Mouse (Mus musculus) frontal cortex, postnatal 10 days (tissue): Measurements from ENCODE around the gene Erc2.
A peak's percentile ranks its signal among the peaks of the same experiment; 100 is the strongest.

Experiments used
- DNase-seq, 2 experiments: peaks; one replicate each; pipeline ENCODE4 v3.0.0; 2022; ENCODE audit warnings: low spot score in 2 of 2, mixed read lengths in 1 of 2

Gene Erc2

DNA sequence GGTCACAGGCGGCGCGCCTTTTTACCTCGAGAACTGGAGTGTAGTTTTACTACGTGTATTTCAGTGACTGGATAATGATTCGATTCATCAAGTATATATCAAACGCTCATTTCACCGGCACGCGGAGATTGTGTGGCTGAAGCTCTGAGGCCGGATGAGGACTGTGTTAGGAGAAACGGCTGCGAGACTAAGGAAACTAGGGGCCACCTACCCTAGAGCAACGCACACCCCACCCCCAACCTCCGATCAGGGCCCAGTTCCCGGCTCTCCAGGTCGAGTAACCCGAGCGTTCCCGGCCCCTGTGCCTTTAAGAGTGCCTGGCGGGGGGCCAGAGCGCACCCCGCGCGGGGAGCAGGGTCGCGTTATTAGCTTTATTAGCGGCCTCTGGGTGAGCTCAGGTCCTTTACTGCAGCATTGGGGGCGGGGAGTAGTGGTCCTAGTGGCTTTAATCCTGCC, 884.2 kb downstream of the Erc2 start:
- DNase-seq: peak; percentile 28 to 38

DNA sequence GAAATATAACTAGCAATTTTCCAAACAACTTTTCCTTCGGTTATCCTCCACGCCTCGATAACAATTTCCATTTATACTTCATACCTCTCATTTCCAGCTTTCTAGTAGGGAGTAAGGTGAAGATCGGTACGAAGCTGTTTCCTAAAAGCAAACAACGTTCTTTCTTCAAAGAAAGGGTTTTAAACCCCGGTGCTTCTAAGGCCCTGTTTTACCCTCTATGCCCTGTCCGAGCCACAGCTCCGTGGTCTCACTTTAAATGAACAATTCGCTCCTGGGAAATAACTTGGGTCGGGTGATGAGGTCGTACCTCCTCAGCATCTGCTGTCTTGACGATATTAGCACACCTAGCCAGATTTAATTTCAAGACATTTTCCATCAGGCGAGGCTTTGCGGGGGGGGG, 884.8 kb downstream of the Erc2 start:
- no peak for DNase-seq

DNA sequence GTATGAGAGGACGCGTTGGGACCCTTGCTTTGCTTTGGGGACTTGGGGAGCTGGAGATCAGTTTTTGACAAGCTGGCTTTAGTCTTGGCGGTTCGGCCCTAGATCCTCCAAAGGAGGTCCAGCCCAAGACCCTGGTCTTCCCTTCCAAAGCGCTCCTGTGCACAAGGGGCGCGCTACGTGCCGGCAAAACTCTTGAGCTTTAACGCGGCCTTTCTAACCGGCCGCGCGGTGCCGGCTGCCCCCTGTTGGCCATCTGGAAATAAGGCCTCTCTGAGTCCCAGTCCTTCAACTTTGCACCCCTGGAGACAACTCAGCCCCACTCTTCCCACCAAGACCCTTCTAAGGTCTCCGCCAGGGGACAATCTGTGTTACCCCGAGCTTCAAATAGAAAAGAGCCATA, 885.2 kb downstream of the Erc2 start:
- DNase-seq: peak in 1 of 2 experiments; percentile 63

DNA sequence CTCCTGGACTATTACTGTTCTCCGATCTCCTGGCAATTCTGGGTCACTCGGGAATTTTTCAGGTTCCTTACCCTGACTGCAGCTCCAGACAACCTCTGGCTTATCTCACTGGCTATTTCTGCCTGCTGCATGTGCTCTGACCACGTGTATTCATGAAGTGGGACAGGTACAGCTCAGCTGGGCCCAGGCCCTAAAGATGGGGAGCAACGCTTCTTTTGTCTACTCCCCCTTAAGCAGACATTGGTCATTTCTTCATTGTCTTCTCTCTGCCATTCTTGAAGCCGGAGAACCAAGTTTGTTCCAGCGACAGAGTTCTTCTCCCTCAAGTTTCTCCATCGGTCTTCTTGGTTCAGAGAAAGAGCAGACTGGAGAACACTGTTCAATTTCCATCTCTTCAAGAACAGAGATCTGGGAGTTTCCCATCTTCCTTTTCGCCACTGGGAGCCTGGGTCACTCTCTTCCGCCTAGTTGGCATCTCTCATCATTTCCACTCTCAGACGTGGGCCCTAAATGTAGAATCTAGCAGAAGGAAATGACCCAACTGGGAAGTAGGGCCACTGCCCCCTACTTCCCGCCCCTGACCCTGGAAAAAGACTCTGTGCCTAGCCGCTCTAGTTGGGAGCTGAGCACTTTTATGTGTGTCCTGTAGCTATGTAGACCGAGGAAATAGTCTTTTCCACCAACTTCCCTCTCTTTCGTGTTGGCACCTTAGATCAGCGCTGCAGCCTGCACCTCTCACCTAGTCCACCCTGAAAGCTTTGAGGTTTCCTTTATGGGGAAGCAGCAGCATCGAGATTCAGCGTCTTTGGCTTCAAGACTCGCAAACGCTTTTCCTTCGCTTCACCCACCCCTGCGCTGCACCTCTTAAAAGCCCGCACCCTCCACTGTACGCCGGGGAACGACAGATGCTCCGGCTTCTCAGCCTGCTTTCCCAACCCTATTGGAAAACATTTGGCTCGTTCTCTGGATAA, 886.3 kb downstream of the Erc2 start:
- DNase-seq: no peak

DNA sequence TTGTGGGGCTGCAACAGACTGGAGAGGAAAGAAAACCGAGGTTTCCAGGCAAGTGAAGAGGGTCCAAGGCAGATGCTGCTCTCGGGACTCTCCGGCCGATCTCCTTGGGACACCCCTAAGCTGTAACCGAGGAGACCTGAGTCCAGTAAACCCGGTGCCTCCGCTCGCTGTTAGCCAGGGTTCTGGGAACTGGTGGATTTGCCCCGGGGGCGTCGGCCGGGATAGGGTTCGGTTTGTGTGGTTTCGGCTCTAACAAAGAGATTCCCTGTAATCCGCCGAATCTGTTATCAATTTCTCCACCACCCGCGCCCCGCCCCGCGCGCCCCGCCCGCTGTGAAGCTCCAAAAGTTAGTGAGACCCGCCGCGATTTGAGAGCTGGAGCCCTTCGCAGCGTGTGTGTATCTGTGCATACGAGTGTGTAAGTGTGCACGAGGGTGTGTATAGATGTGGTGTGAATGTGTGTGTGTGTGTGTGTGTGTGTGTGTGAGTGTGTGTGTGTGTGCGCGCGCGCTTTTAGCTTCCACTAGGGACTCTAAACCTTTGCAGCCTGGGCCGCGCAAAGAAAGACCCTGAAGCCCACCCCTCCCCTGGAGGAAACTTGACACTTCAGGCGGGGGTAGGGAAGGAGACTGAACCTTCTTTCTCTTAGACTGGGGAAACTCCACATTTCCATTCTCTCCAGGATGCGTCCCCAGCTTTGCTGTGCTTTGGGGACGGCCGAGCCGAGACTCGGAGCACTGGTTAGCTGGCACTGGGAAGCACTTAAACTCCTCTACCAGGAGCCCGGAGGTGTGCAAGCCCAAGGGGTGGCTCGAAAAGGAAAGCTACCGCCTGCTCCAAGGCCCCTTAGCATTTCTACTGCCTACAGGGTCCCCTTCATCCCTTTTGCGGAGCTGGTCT, 887.5 kb downstream of the Erc2 start:
- no peak for DNase-seq

DNA sequence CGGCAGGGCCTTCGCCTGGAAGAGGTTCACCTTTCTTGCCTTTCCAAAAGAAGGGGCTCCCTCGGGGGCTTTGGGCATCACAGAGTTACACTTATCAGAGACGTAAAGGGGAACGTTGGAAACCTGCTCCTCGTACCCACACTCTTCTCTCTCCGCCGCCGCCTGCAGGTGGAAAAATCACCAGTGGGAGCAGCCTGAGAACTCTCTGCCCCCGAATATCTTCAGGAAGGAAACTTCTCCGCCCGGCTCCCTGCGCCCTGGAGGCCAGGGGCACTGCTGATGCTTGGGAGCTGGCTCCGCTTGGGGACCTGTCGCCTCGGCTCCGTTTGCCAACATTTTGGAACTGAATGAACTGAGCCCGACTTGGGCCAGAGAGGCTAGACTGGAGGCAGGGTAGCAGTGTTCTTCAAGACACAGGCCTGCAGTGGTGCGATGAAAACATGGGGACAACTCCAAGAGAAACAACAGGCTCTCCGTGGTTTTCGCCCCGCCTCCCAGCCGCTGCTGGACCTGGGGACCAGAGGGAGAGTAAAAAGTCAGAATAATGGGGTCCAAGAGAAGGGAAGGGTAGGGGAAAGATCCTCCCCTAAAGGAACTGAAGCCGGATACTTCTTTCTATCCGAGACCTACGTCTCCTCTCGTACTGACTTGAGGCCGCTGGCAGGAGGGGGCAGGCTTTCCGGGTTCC, 888.3 kb downstream of the Erc2 start:
- DNase-seq: peak in 1 of 2 experiments; percentile 34

DNA sequence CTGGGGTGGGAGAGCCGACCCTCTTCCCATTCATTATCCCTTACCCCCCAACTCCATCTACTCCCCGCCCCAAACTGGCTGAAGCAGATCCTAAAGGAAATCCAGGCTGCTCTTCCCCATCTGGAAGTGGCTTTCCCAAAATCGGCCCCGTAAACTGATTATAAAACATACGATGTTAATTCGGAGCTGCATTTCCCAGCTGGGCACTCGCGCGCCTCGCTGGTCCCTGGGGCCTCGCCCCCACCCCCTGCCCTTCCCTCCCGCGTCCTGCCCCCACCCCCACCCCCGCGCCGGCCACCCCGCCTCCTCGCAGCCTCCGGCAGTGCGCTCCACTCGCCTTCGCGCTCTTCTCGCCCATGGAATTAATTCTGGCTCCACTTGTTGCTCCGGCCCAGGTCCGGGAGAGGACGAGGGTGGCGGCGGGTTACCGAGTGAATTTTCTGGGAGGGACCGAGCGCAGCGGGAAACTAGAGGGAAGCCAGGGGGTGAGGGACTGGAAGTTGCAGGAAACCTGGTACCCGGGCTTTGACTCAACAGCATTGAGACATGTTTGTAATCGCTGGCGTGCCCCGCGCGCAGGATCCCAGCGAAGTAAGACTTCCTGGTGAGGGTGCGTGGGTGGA, 888.9 kb downstream of the Erc2 start:
- no peak for DNase-seq

DNA sequence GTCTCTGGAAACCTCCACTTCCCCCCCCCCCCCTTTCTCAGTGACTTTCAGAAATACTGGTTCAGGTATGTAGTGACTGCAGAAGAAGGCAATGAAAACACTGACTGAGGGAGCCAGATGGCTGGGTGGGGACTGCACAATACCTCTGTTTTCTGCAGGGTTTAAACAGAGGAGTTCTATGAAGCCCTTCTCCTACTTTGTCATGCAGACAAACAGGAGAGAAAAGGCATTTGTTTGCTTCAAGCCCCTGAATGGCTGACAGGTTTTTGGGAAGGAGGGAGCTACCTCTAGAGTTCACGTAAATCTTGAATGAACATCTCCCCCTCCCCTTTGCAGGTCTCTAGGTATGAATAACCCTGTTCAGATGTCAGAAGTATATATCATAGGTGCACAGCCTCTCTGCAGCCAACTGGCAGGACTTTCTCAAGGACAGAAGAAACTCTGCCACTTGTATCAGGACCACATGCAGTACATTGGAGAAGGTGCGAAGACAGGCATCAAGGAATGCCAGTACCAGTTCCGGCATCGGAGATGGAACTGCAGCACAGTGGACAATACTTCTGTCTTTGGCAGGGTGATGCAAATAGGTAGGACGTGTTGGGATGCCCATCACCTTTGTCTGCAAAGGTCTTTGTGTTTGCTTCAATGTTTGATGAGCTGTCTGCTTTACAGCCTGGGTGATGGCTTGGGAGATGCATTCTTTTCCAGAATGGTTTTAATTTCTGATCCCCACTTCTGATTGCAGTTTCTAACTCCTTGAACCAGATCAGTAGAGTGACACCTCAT, 890.8 kb downstream of the Erc2 start:
- DNase-seq: no peak

DNA sequence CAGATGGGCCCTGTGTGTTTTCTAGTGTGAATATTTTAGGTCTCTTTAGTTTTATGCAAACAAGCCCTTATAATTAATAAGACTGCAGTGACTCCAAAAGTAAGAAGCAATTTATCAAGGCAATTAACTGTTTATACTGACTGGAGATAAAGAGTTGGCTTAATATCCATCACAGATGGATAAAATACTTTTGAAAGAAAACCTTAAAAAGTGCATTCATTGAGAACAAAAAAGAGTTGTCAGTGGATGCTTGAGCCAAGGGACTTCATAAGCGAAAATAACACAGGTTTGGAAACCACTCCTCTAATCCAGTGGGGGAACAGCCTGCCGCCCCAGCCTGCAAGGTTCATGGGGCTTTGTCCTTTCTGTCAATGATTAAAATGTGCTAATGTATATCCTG, 891.9 kb downstream of the Erc2 start:
- no peak for DNase-seq

DNA sequence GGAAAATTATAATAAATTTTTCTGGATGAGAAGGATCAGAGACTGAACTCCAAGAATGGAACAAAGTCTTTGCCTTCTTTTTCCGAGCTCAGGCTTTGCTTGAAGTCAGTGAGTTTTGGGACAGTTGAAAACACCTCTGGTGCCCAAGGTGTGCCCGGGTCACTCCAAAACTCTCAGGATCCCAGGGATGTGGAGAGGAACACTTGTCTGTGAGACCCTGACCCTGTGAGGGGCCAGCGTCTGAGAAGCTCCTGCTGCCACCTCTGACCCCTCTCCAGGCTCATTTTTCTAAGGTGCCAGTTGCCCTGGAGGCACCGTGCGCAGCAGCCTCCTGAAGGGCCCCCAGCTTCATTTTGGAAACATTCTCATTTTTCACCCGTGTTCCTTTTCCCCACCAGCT, 893.1 kb downstream of the Erc2 start:
- no peak for DNase-seq

DNA sequence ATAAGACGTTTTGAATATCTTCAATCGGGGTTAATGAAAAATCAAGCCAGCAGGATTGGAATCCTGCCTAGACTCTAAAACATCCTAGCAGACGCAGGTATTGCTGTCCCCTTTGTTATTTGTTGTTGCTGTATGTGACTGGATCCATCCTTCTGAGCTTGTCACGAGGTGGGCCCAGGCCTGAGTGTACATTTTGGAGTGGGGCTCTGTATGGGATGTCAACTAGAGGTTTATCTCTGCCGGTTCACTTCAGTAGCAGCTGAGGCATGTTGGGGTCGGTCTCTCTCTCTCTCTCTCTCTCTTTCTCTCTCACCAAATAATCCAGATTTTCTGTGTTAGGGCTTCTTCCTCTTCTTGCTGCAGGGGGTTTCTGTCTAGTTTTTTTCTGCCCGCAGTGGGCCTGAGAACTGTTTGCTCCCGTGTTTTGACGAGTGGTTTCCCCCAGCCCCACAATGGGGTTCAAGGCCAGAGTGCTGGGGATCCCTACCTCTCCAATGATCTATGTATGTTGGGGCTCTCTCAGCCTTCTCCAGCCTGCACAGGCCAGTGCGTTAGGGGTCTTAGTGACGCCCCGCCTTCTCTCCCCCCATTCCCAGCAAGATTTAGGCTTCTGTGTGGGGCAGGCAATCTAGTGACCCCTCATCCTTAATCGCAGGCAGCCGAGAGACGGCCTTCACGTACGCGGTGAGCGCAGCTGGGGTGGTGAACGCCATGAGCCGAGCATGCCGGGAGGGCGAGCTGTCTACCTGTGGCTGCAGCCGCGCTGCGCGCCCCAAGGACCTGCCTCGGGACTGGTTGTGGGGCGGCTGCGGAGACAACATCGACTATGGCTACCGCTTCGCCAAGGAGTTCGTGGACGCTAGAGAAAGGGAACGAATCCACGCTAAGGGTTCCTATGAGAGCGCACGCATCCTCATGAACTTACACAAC, 895.7 kb downstream of the Erc2 start:
- no peak for DNase-seq

DNA sequence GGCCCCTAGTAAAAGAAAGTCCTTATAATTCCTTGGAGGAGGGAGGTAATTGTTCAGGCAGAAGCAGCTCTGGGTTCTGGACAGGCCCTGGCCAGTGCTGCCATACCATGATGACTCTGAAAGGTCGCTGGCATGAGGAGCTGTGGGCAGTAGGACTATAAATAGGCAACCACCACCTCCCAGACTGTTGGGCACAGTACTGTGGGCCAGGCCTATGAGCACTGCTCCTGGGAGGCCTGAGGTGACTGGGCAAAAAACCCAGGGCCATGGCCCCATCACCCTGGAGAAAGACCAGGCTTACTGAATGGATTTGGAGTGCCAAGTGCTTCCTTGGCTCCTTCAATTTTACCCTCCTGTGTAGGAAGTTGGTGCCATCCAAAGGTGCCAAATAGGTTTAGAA, 898.9 kb downstream of the Erc2 start:
- DNase-seq: no peak

DNA sequence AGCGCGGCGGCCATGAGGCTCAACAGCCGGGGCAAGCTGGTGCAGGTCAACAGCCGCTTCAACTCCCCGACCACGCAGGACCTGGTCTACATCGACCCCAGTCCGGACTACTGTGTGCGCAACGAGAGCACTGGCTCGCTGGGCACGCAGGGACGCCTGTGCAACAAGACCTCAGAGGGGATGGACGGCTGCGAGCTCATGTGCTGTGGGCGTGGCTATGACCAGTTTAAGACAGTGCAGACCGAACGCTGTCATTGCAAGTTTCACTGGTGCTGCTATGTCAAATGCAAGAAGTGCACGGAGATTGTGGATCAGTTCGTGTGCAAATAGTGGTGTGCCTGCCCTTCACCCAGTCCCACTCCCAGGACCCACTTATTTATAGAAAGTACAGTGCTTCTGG, 900.4 kb downstream of the Erc2 start:
- DNase-seq: no peak

DNA sequence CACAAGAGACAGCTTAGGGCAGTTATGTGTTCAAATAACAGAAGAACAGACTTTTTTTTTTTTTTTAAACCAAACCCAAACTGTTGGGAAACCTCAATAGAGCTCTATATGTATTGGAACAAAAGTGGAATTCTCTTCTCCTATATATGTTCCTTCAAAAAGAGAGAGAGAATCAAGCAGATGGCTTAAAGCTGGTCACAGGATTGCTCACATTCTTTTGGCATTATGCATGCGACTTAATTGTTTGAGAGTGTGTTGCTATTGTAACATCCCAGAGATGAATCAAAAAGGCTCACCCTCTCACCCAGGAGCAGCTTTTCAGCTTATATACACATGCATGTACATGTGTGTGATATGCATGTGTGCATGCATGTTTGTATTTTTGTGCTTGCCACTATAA, 903.3 kb downstream of the Erc2 start:
- DNase-seq: no peak
